Mouse (Mus musculus) 416B (cell line): ENCODE measurements at regions not wholly inside any gene's neighbourhood (a gene's known extent, or its start where the extent isn't known, plus 50 kb on each side); places are given as distances from the start of the nearest gene placed in this dataset.

Experiments used
- DNase-seq: peaks from one replicate; pipeline ENCODE4 v3.0.0; 2011; ENCODE audit warnings: low read depth

DNA sequence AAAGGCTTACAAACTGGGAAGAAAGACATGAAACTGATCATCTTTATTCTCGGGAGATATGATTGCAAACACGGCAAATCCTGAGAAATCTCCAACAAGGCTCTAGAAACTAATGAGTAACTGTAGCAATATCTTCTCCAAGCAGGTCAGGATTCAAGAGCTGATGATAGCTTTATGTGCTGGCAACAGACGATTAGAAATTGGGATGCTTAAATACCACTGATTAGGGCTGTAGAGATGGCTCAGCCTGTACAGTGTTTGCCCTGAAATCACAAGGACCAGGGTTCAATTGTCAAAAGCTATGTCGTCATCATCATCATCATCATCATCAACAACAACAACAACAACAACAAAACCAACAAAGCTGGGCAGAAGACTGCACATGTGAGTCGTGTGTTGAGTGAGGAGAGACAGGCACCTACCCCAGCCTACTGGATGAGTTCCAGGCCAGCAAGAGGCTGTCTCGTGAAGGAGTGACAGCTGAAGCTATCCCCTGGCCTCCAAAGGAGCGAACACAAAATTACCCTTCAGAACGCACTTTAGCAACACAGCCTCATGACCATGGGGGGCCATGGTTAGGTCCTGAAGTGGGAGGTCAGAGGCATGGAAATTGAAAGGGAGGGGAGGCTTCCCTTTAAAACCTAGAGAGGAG is 225.0 kb downstream of the Tex36 start:
- no peak for DNase-seq

- DNase-seq, result no peak
Measured at GRCm38 (mm10) chr7:133372695-133373094, 229.3 kb downstream of the Tex36 start.

- DNase-seq, result no peak
Measured at GRCm38 (mm10) chr7:133370542-133370941, 231.4 kb downstream of the Tex36 start.

DNA sequence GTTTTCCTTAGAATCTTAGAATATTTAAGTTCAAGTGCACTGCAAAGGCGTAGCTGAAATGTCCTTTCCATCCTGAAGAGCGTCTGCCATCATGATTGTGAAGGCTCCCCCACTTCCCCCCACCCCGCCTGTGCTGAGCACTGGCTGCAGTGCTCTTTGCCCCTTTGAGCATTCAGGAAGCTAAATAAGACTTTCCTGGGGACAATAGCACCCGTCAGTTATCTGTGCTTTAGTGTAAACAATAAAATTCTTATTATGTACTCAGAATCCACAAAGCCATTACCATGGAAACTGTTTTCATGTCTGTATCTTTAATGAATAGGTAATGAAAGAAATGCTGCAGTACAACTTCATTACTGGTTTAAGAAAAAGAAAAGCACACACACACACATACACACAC is 237.4 kb downstream of the Tex36 start:
- no peak for DNase-seq

- peak; percentile 6 for DNase-seq
Measured at GRCm38 (mm10) chr7:133328717-133329116, 204.6 kb upstream of the Ctbp2 start.

GRCm38 (mm10) chr7:133325548-133326190 is 201.5 kb upstream of the Ctbp2 start:
- DNase-seq, result no peak

DNA sequence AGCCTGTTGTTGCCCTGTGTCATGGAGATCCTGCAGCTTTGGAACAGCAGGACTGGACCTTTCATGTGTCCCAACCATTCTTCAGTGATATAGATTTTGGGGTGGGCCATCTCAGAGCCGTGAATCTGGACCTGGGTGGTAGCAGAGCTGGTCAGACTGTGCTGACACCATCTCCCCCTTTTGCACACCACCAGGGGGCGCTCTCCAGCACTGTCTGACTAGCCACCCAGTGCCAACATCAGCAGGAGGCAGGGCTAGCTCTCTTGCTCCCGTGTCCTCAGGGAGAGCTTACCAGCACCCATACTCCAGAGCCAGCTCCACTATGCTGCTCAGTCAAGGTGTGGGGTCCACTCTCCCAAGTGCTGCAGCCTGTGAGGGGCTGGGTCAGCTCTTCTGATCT is 199.8 kb upstream of the Ctbp2 start:
- DNase-seq, result no peak

GRCm38 (mm10) chr7:133317511-133317910 is 193.4 kb upstream of the Ctbp2 start:
- DNase-seq, result no peak

- no peak for DNase-seq
Measured at GRCm38 (mm10) chr7:133316701-133317475, 192.7 kb upstream of the Ctbp2 start.

DNA sequence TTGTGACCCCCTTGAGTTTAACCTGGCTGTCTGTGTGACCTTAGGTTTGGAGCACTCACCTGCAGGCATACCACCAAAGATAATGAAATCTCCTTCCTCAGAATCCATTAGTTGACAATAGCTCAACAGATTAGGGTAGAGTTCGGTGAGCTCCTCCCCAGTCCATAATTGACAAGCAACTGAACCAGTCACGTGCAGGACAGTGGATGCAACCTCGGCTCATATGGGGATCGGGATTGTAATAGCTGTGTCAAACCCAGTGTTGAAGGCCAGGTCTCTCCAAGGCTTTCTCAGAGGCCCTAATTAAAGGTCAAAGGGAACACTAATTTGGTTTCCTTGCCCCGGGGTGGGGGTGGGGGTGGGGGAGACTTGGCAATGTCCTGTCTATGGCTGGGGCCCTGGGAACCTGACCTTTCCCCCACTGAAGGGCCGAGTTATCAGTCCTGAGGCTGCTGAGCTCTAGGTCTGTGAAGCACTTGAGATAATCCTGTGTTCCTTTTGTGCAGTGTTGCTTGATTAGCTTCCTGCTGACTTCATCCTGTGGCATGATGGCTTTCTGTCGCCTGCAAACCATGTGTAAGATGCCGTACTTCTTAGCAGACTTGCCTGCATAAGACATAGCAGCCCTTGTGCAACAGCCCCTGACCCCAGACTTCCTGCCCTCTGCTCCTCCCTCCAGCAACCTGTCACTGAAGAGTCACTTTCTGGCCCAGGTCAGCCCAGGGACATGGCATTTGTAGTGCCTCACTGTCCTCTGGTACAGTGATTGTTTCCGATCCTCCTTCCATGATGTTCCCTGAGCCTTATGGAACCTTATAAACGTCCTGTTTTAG is 191.3 kb upstream of the Ctbp2 start:
- peak; percentile 14 for DNase-seq

DNA sequence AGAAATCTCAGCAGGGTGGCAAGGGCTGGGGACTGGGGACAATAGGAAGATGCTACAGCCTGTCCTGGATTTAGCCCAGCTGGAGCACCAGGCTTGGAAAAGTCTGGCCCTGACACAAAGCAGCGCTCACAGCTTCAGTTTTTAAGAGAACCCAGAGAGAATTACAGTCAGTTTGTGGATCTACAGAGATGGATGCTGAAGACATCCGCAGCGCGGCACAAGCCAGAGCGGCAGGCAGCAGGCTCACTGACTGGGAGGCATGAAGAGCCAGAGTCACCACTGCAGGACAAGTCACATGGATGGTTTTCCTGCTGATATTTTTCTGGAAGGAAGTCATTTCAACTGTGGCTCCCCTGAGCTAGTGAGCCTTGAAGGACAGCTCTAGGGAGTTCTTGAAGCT is 189.0 kb upstream of the Ctbp2 start:
- DNase-seq, result no peak

- no peak for DNase-seq
Measured at GRCm38 (mm10) chr7:133311116-133311801, 187.1 kb upstream of the Ctbp2 start.

- DNase-seq, result no peak
Measured at GRCm38 (mm10) chr7:133304461-133304860, 180.3 kb upstream of the Ctbp2 start.

DNA sequence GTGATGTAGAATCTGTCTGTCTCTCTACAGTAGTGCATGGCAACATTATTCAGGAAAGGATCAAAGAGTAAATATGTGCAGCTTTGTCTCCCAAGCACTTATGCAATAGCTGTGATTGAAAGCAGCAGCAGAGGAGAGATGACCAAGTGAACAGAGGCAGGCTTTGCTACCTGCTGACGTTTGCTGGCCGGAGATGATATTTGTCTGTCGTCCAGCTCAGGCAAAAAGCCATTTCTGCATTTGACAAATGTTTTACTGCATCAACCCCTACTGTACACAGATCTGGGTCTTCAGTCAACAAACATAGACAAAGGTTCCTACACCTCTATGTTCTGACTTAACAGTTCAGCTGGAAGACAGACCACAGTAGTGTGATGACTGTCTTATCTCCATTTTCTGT is 166.3 kb upstream of the Ctbp2 start:
- no peak for DNase-seq

GRCm38 (mm10) chr7:133288236-133288635 is 164.1 kb upstream of the Ctbp2 start:
- no peak for DNase-seq

- DNase-seq, result no peak
Measured at GRCm38 (mm10) chr7:133286836-133287235, 162.7 kb upstream of the Ctbp2 start.

DNA sequence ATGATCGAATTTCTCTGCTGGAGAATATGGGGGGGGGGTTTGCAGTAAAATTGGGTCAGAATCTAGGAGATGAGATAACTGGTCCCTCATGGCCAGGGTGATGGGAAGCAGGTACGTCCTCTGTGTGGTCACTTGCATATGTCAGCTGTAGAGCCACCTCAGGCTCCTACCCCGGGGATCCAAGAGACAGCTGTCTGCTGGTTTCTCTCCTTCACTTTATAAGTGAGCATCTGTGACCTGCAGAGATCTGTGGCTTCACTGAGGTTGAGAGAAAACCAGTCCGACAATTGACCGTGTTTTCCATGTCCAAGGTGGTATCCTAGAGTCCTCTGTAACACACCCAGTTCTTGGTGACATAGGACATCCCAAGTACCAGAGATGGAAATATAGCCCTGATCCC is 162.1 kb upstream of the Ctbp2 start:
- no peak for DNase-seq

DNA sequence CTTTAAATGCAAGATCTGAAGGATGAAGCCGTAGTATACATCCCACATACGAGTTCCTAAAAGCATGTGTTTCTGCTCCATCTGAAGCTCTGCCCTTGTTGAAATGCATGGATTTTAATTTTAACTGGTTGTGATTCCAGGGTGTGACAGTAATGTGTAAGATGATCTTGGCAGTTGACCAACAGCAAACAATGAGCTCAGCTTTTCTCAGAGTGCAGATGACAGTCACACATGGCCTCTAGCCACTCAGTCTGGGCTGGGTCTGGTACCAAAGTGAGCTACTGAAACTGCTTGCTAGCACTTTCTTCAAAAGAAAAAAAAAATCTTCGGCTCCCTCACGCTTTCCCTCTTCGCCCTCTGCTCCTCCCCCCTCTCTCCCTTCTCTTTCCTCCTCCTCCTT is 138.0 kb upstream of the Ctbp2 start:
- DNase-seq, result no peak

GRCm38 (mm10) chr7:133259143-133259542 is 135.0 kb upstream of the Ctbp2 start:
- no peak for DNase-seq

DNA sequence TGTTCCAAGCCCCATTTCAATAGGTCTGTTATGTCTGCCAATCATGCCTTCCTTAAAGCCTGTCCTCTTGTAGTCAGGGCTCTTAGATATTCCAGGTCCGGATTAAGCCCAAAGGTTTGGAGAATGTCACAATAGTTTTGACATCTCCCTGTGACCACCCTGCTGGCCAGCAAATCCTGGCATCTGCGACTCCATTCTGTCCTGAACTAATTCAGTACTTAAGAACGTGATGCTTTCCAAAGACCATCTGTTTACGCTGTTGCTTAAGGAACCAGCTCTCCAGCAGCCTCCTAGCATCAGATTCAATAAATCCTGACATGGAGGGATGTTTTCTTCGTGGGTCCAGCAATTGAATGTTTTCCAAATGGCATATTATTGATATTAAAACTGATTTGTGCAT is 132.7 kb upstream of the Ctbp2 start:
- no peak for DNase-seq

- no peak for DNase-seq
Measured at GRCm38 (mm10) chr7:133244601-133245000, 120.4 kb upstream of the Ctbp2 start.

GRCm38 (mm10) chr7:133234326-133234725 is 110.2 kb upstream of the Ctbp2 start:
- DNase-seq, result no peak
